Mouse (Mus musculus) erythroblast, embryonic 14.5 days (primary cell): Measurements from ENCODE around the gene Ube2g1.

Experiments used
- GATA1 ChIP-seq: IDR thresholded peaks from 2 replicates; pipeline ENCODE4 v1.6.1; 2012; ENCODE audit warnings: low read length, inconsistent platforms, mixed read lengths
- TAL1 ChIP-seq: IDR thresholded peaks from 3 replicates; pipeline ENCODE4 v1.6.1; 2012; ENCODE audit warnings: low read length, inconsistent platforms, mixed read lengths

GRCm38 (mm10) chr11:72733736-72734135 lies 126.7 kb downstream of the Ube2g1 start:
- TF ChIP-seq TAL1 (no peak), GATA1 (no peak)
